Mouse (Mus musculus) naive thymus-derived CD4-positive, alpha-beta T cell, adult 2 months (primary cell): ENCODE results near the gene Myo1b.

ENCODE experiments used
- DNase-seq: peaks from one replicate; pipeline ENCODE4 v3.0.0-alpha.2; 2011; ENCODE audit warnings: low read depth

Myo1b gene

GRCm38 (mm10) chr1:51789269-51789668 is 126.6 kb downstream of the Myo1b start:
- no peak for DNase-seq

DNA sequence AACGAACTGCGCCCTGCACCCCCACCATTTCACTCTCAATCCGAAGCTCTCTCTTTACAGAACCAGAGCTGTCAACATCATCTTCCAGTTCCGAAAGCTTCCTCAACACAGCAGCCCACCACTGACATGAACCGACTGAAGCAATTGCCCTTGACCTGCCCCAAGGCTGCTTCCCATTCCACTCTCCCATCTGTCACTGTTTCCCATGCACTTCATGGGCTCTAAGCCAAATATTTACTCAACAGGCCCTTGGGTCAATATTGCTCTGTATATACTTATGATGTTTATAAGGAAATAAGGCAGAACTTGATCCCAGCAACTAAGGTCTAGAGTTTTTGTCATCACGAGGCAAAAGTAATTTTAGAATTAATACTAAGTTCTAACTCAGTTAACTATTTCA is 133.8 kb downstream of the Myo1b start:
- no peak for DNase-seq

- no peak for DNase-seq
Observed at GRCm38 (mm10) chr1:51780357-51780756, 135.5 kb downstream of the Myo1b start.

- DNase-seq, result no peak
Observed at GRCm38 (mm10) chr1:51778241-51778640, 137.6 kb downstream of the Myo1b start.

DNA sequence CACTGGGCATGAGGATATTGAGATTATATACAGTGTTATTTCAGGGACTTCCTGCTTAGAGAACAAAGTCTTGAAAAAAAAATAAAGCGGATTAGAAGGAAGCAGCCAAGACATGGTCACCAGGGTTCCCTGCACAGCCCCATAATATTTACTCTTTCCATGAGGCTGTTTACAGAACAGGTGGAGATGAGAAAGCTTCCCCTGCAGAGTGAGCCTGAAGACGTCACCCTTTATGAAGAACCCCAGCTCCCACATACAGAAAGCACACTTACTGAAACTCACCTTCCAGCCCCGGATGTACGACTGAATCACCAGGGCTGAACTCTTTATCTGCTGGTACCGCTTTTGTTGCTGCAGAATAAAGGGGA is 145.4 kb downstream of the Myo1b start:
- DNase-seq, result no peak

DNA sequence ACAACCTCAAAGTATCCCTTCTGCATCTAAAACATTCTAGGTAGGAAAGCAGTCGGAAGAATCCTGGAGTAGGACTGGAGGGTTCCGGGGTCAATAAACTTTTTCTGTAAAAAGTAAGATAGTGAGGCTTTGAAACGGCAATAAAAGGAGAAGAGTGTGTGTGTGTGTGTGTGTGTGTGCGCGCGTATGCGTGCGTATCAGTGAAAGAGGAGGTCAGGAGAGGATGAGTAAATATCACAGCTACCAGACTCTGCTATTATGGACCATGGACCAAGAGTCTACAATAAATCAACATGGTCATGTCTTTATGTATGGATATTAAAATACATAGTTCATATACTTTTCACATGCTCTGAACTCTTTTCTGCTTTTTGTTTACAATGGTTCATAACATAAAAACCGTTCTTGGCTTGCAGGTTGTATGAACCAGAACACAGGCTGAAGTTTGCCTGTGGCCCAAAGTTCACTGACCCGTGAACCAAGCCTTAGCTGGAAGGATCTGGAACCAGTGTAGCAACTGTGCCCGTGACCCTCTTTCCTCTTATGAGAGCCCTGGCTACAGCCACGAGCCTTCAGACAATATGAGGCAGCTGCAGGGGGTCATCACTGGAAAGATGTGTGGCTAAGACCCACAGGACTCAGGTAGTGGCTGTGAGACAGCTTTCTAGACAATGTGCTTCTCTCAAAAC is 145.9 kb downstream of the Myo1b start:
- DNase-seq, result no peak

DNA sequence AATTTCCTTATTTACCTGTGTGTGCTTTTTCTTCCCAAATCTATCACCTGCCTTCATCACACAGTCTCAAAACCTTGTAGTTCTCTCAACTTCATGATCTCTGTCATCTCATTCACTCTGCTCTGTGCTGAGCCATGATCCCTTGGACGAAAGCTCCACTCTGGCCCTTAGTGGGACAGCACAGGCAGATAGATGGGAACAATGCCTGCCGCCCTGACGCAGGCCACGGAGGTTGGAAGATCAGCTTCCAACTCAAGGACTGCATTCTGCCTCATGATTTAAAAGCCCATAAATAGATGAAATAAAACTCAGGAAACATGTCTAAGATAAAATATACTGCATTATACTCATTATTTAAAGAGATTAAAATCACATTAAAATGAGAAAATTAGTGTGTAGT is 149.6 kb downstream of the Myo1b start:
- no peak for DNase-seq

- no peak for DNase-seq
Observed at GRCm38 (mm10) chr1:51765156-51765555, 150.7 kb downstream of the Myo1b start.

DNA sequence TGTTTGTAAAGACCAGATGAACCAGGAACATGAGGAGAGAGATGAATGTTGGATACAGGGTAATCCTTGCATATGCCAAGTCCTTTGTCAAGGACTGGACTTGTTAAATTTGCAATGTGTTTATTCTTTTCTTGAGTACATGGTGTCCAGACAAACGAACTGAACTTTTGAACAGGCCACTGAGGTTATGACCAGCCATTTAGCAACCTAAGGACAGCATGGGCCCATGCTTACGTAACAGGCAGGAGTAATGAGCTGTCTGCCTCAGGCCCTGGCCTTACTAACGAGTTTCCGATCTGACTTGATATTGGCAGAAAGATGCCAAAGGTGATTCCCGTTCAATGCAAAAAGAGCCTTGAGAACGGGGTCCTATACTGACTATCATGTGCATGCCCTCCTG is 156.2 kb downstream of the Myo1b start:
- DNase-seq, result no peak

DNA sequence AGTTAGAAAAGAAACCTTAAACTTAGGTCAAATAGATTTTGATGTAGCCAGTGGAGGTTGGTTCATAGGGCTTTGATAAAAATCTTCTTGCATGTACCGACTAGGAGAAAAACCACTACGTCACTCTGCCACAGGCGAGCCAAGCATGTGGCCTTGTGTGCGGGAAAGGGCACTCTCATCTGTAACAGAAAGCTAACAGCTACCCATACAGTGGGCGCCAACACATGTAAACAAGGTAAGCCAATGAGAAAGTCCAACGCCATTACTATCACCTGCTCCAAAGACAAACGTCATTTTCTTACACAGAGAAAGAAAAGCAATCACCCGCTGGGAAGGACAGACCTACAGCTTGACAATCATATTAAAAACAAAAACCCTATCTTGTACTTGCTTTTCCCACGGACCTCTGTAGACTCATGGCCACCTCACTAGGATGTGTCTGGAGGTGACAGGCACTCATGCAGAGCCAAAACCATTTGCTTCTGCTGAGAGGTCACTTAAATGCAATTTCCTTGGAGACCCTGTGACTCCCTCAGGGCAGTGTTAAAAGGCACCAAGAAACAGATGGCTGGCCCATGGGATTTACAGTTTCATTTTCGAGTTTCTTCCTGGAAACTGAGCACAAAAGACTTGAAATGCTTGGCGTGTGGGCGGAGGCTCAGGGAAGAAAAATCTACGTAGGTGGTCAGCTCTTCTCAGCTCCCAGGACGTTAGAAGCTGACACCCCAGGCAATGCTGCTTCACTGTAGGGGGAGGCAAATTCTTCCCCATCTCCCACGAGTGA is 157.4 kb downstream of the Myo1b start:
- no peak for DNase-seq

GRCm38 (mm10) chr1:51753621-51754020 is 162.2 kb downstream of the Myo1b start:
- DNase-seq, result no peak

DNA sequence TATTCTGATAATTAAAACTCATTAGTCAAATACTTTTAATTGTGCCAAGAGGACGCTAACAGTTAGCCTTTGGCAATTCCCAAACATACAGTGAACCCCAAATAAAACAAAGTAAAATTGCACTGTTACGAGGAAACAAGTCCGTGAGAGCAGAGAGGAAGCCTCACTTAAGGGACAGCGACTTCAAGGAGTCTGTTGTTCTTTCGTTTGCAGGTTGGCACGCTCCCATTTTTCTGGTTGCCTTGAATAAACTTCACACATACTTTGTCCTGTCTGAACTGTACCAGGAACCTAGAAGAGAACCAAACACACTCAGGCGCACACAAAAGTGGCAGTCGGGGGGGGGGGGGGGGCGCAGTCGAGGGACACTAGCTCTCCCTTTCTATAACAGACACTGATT is 164.9 kb downstream of the Myo1b start:
- DNase-seq, result no peak

DNA sequence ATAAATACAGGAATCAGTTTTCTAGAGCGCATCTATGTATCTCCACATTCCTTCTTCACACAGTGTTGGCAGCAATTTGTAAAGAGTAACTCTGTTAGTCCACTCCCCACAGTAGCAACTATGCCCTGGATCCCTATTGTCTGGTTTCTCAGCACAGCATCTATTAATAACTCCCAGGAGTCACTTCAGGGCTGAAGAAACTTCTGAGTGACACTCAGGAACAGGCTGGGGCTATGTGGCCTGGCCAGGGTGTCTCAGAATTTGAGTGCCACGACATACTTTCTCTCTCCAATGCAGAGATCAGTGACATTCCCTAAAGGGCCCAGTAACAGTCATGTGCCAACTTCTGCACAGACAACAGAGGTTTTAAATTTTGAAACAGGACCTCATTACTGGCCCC is 167.6 kb downstream of the Myo1b start:
- DNase-seq, result no peak

DNA sequence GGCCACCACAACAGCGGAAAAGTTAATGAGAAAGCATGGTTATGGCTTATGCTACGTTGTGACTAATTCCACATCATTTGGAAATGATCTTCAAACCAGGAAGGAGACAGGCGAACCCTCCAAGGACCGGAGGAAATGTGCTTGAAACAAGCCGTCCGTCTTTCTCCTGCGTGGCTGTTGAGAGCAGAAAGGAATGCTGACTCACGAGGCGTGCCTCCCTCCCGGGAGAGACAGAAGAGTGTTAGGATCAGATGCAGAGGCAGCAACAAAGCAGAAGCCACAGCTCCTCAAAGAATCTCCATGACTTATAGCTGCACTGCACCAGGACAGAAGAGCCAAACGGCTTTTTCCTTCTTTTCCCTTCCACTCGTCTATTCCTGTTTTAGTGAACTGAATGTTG is 168.4 kb downstream of the Myo1b start:
- DNase-seq, result no peak

- no peak for DNase-seq
Observed at GRCm38 (mm10) chr1:51746711-51747240, 169.1 kb downstream of the Myo1b start.

- DNase-seq, result no peak
Observed at GRCm38 (mm10) chr1:51743756-51744425, 172.0 kb downstream of the Myo1b start.

DNA sequence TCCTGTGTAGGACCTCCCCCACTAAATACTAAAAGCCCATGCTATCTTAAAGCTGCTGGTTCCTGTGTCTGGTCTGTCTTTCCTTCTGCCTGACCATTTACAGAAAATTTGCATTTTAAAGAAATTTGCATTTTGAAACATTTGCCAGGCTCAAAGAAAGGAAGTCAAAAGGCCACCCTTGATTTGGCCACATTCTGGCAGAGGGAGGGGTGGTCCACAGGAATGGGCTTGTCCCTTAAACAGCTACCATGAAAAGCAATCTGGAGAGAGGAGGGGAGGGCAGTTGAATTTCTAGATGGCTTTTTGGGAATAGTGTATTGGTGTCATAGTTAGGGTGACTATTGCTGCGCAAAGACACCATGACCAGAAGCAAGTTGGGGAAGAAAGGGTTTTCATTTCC is 173.3 kb downstream of the Myo1b start:
- DNase-seq, result no peak

DNA sequence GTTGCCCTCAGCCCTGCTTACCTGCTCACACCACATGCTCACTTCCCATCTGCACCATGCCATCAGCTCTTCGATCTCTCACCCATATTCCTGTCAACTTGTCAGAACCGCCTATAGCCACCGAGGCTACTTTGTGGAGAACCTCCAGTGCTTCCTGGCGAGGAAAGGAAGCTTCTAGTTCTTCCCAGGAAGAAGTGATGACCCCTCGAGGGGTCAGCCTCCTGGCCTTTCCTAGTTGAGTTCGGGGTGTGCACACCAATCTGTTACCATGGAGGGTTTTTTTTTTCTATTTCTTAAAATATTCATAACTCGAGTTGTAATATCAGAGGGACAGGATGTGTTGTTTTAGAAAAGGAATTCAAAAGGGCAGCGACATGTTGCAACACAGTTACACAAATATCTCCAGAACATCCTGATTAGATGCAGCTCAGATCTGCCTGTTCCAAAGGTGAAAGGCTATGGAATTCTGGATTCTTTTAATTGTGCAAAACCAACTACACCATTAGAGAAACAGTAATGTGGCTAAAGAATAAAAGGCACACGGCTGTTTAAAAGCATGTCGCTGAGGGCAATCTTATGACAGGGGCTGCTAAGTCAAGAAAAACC is 175.1 kb downstream of the Myo1b start:
- no peak for DNase-seq

- no peak for DNase-seq
Observed at GRCm38 (mm10) chr1:51739252-51739852, 176.5 kb downstream of the Myo1b start.

DNA sequence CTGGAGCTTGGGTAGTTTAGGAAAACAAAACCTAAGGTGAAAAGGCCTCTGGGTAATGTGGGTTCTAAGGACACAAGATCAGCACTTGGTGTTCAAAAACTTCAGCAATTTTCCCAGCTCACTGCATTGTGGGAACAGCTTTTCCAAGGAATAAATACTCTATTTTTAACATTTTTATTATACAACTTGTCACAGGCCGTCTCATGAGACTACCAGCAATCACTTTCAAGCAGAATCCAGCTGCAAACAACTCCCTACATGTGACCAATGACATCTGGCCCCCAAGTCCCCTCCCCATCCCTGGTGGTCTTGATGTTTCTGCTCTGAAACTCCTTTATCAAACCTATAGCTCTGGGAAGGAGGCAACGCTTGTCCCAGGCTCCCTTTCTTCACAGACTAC is 179.0 kb downstream of the Myo1b start:
- DNase-seq, result no peak

- DNase-seq, result no peak
Observed at GRCm38 (mm10) chr1:51734721-51735120, 181.2 kb downstream of the Myo1b start.

- DNase-seq, result no peak
Observed at GRCm38 (mm10) chr1:51729407-51729806, 186.5 kb downstream of the Myo1b start.
